Mouse (Mus musculus) stomach, postnatal 0 days (tissue): ENCODE measurements around the gene Irf1.

Experiments used
- CTCF ChIP-seq: IDR thresholded peaks from 2 replicates; pipeline ENCODE4 v1.5.1; 2016; ENCODE audit warnings: antibody characterized with exemption, low read depth, mild to moderate bottlenecking, moderate library complexity
- EP300 ChIP-seq: optimal IDR thresholded peaks from 2 replicates; pipeline ENCODE3; 2016; ENCODE audit warnings: antibody characterized with exemption

DNA sequence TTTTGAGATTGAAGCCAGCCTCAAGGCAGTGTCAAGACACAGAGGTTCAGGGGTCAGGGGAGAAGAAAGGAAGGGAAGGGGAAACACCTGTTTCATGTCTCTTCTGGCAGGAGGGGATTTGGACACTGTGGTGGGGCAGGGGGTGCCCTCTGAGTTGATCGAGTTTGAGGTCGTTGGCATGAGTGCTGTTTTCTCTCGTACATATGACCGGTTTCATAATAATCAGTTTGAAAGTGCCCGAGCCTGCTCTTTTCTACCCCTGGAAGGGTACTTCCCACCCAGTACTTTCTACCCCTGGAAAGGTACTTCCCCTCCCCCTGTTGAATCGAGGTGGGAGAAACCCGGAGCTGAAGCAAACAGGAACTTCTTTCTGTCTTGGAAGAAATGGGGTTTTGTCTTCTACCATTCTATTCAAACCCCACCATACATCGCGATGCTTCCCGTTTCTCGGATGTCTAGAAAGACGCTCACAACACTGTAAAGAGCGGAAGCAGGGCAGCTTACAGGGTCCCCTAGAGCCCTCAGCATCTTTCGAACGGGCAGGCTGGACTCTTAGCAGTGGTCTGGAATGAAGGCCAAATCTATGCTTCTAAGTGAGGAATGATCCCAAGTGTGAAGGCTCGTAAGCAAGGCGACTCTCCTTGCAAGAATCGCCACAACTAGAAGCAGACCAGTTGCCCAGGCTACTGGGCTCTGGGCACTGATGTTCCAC lies 34.7 kb upstream of the Irf1 start:
- no peak for TF ChIP-seq CTCF
- no peak for TF ChIP-seq EP300
